Mouse (Mus musculus): Measurements from ENCODE around the gene Nt5c1b.

- TF ChIP-seq POLR2A (IDR thresholded peaks at IDR 0.05; ENCODE audit: insufficient read length, low read depth): no peak
- no peak for TF ChIP-seq MYOG (IDR thresholded peaks at IDR 0.05; ENCODE audit: control insufficient read depth in 1 of 3, insufficient read depth in 1 of 3, insufficient read length in 2 of 3, low read depth in 2 of 3)
- no peak for TF ChIP-seq TCF12 (IDR thresholded peaks at IDR 0.05; ENCODE audit: insufficient read depth, poor library complexity, severe bottlenecking)
- no peak for TF ChIP-seq MAX (IDR thresholded peaks at IDR 0.05; ENCODE audit: low read depth)
- no peak for TF ChIP-seq REST (IDR thresholded peaks at IDR 0.05; ENCODE audit: insufficient read depth, insufficient read length)
These were observed 40.9 kb downstream of the Nt5c1b start for GRCm38 (mm10) chr12:10410511-10411179.

Measured in myocyte (in vitro differentiated cells).